Mouse (Mus musculus) G1E (cell line): ENCODE measurements around the gene Mmd2. TPM values are rescaled to one million over a fixed set of nuclear protein-coding genes. Genes with fewer than 3 reads are reported as not detected.

Source experiments
- ATAC-seq: 2 replicates; pipeline ENCODE4 v1.8.0; 2016; ENCODE audit warnings: mild to moderate bottlenecking; ENCODE audit not compliant: insufficient number of reproducible peaks, poor library complexity, low FRiP score, severe bottlenecking; ENCODE audit errors: extremely low read depth
- DNase-seq: peaks from one replicate; pipeline ENCODE4 v3.0.0; 2012; ENCODE audit warnings: low spot score
- H3K27me3 ChIP-seq: 2 replicates; pipeline ENCODE4 v1.6.1; 2012; ENCODE audit warnings: mild to moderate bottlenecking, low read length, inconsistent platforms; ENCODE audit not compliant: insufficient read depth
- H3K36me3 ChIP-seq: replicated peaks from 2 replicates; pipeline ENCODE3; 2012; ENCODE audit warnings: mild to moderate bottlenecking, inconsistent platforms
- H3K4me1 ChIP-seq: 2 replicates; pipeline ENCODE4 v1.6.1; 2012; ENCODE audit warnings: low read depth, low read length, inconsistent platforms, mixed read lengths; ENCODE audit not compliant: insufficient read depth
- H3K4me3 ChIP-seq: 2 replicates; pipeline ENCODE4 v1.5.1; 2012; ENCODE audit warnings: low read depth, mild to moderate bottlenecking, inconsistent platforms, low read length, moderate library complexity, mixed read lengths
- H3K9me3 ChIP-seq: replicated peaks from 2 replicates; pipeline ENCODE4 v1.6.1; 2012; ENCODE audit warnings: inconsistent platforms
- CTCF ChIP-seq: IDR thresholded peaks from 2 replicates; pipeline ENCODE4 v1.5.1; 2012; ENCODE audit warnings: low read depth, low read length, inconsistent platforms, mixed read lengths
- GATA1 ChIP-seq: IDR thresholded peaks from 2 replicates; pipeline ENCODE4 v1.6.1; 2012; ENCODE audit warnings: borderline replicate concordance, low read length, inconsistent platforms, mixed read lengths
- GATA2 ChIP-seq: IDR thresholded peaks from 2 replicates; pipeline ENCODE4 v1.6.1; 2012; ENCODE audit warnings: low read depth, low read length, inconsistent platforms, borderline replicate concordance
- POLR2AphosphoS5 ChIP-seq: IDR thresholded peaks from 2 replicates; pipeline ENCODE4 v1.6.1; 2012; ENCODE audit warnings: low read depth, low read length, inconsistent platforms; ENCODE audit not compliant: insufficient replicate concordance
- TAL1 ChIP-seq: conservative IDR thresholded peaks from 2 replicates; pipeline ENCODE4 v1.6.1; 2012; ENCODE audit warnings: low read depth, low read length, inconsistent platforms, mixed read lengths
- polyA plus RNA-seq: library from polyadenylated mRNA; stranded (reverse); fragments of >175 nt; gene quantifications from 2 replicates; pipeline ENCODE4 v1.2.3, GENCODE M21; 2012
- total RNA-seq, 2 experiments: library from RNA; stranded (forward) in 1 of 2; stranded (reverse) in 1 of 2; fragments of 200-1000 nt in 1 of 2; fragments of >200 nt in 1 of 2; fragmentation: Nextera tagmentation in 1 of 2; gene quantifications; 2 replicates each; pipeline ENCODE4 v1.2.3; 2014 to 2017

Mmd2 gene
- total and polyA plus RNA-seq, 3 experiments: 0.16 TPM; not detected in 2

DNA sequence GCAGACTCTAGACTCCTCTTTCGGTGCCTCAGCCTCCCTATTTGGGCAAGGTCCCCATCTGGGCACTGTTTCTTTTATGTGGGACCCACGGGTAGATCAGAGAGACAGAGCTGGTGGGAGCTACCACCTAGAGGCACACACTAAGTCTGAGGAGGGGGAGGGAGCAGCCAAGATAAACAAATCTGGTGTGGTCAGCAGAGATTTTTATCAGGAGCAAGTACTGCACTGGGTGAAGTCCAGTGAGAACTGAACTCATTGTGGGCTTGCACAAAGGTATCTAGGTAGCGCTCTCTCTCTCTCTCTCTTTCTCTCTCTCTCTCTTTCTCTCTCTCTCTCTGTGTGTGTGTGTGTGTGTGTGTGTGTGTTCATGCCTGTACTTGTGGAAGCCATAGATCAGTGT is 5.9 kb upstream of the Mmd2 start:
- DNase-seq (no peak), ATAC-seq (no peak)
- Histone ChIP-seq H3K36me3 (no peaks in the 10 kb centered on the region), H3K4me3 (no peak overlapping the region), H3K9me3 (no peaks in the 10 kb centered on the region), H3K27me3 (peaks cover 41% of the 10 kb centered on the region), H3K4me1 (peaks cover 7% of the 10 kb centered on the region; the same call in 1 of the 2 replicates)
- no peak for TF ChIP-seq CTCF
- no peak for TF ChIP-seq TAL1
- TF ChIP-seq GATA1: no peak
- no peak for TF ChIP-seq POLR2AphosphoS5
- no peak for TF ChIP-seq GATA2

DNA sequence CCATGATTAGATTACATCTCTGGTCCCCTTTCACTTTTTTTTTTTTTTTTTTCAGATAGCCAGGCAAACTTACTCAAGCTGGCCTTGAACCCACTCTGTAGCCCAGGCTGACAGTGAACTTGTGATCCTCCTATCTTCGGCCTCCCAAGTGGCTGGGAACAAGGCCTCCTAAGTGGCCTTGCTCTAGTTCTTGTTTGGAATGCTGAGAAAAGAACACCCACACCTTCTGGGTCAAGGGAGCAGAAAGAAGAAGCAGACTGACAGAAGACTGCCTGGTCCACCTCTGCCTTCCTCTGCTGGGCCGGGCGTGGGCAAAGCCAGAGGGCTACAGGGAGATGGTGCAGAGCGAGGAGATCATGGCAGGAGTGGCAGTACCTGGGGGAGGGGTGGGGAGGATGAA is 1.8 kb upstream of the Mmd2 start:
- no peak for ATAC-seq
- Histone ChIP-seq H3K36me3 (no peaks in the 10 kb centered on the region), H3K4me3 (no peak overlapping the region), H3K27me3 (peaks cover 30% of the 10 kb centered on the region), H3K9me3 (no peaks in the 10 kb centered on the region), H3K4me1 (no peaks in the 10 kb centered on the region)
- TF ChIP-seq CTCF (no peak), GATA1 (no peak), POLR2AphosphoS5 (no peak), TAL1 (no peak), GATA2 (no peak)
- DNase-seq: no peak

DNA sequence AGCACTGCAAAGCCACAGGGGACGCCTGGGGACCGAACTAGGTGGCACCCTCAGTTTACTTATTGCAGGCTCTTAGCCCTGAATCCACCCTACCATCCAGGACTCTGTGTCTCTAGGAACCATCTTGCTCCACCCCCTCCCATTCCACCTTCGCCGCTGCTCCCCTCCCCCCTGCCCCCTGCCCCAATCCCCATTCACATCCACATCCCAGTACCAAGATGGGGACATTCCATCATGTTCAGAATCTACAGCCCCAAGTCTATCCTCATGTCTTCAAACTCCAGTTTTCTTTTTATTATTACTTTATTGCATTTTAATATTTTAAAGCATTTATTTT is 357 bp upstream of the Mmd2 start:
- Histone ChIP-seq H3K9me3 (no peaks in the 10 kb centered on the region), H3K36me3 (no peaks in the 10 kb centered on the region), H3K4me3 (no peak overlapping the region), H3K27me3 (peaks cover 33% of the 10 kb centered on the region), H3K4me1 (no peaks in the 10 kb centered on the region)
- ATAC-seq: no peak
- no peak for TF ChIP-seq GATA2
- no peak for DNase-seq

DNA sequence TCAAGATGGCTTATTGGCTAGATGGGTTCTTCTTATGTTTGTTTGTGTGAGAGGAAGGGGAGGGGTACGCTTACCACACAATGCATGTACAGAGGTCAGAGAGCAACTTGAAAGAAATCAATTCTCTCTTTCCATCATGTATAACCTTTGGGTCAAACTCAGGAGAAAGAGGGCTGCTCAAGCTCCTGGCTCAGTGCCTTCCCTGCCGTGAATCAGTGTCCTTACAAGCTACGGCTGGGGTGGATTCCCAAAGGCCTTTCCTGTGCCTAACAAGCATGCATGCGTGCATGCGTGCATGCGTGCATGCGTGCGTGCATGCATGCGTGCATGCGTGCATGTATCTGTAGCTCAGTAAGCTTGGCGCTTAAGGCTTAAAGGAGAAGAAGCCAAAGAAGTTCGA is 3.3 kb downstream of the Mmd2 start:
- no peak for ATAC-seq
- H3K4me1 ChIP-seq: no peaks in the 10 kb centered on the region
- DNase-seq: no peak
- no peaks in the 10 kb centered on the region for H3K9me3 ChIP-seq
- TF ChIP-seq TAL1 (no peak), GATA1 (no peak), CTCF (no peak), GATA2 (no peak)
- peaks cover 42% of the 10 kb centered on the region for H3K27me3 ChIP-seq
- no peak overlapping the region for H3K4me3 ChIP-seq
- no peaks in the 10 kb centered on the region for H3K36me3 ChIP-seq

DNA sequence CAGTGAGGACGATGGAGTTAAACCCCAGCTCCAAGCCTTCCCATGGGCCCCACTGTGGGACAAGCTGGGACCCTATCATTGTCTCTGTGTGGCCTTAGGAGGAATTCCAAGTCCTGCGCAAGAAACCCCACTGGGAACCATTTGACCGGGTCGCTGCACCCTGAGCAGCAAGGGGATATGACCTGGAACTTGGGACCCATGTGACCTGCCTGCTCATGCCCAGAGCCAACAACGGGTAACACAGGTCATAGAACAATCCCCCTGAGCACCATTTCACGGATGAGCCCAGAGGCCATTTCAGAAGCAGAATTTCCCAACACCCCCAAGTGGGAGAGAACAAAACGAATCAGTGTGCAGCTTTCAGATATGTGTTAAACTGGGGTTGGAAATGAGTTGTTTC is 4.2 kb downstream of the Mmd2 start:
- Histone ChIP-seq H3K9me3 (no peaks in the 10 kb centered on the region), H3K4me1 (no peaks in the 10 kb centered on the region), H3K36me3 (no peaks in the 10 kb centered on the region), H3K4me3 (no peak overlapping the region), H3K27me3 (peaks cover 42% of the 10 kb centered on the region)
- DNase-seq (no peak), ATAC-seq (no peak)
- TF ChIP-seq GATA2 (no peak), GATA1 (no peak), TAL1 (no peak), POLR2AphosphoS5 (no peak), CTCF (no peak)

DNA sequence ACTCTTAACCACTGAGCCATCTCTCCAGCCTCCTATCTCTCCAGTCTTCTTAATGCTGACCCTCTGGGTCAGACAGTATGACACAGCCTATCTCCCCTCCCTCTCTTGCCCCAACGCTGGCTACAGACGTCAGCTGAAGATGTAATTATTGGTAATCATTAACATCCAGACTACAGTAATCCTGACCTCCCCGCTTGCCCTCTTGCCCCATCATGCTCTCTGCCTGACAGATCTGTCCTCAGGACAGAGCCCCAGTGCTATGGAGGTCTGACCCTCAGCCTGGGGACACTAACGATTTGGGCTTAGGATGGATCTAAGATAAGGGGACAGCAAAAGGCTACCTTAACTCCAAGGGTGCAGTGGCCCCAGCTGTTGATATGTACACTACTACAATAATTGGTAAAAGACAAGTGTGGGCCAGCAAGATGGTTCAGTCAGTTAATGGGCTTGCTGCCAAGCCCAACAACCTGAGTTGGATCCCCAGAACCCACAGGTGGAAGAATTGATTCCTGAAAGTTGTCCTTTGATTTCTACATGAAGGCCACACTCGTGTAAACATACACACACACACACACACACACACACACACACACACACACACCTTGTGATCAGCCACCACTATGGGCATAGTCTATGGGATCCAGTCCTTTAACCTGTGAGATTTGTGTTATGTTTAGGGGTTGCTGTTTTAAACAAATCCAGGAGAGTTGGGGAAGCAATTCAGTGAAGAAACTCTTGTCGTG is 10.8 kb downstream of the Mmd2 start:
- DNase-seq (no peak), ATAC-seq (no peak)
- H3K27me3 ChIP-seq: peaks cover 26% of the 10 kb centered on the region
- no peaks in the 10 kb centered on the region for H3K36me3 ChIP-seq
- H3K4me1 ChIP-seq: no peaks in the 10 kb centered on the region
- no peak for TF ChIP-seq GATA2
- TF ChIP-seq TAL1: no peak
- no peak for TF ChIP-seq CTCF
- no peak for TF ChIP-seq POLR2AphosphoS5
- no peak for TF ChIP-seq GATA1
- H3K4me3 ChIP-seq: no peak overlapping the region
- no peaks in the 10 kb centered on the region for H3K9me3 ChIP-seq

DNA sequence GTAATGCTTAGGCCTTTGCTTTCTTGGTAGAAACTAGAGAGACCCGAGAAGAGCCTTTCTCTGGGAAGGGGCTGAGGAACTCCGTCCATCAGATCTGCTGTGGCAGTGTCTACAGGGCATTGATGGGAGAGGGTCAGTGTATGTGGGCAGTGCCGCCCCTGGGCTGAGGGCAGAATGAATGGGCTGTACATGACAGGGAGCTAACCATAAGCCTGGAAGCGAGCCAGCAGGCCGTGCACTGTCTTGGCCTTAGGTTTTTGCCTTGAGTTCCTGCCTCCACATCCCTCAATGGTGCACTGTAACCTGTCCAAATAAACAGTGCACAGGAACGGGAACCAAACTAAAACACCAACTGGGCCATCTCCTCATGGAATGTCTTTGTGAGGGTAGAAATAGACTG is 11.9 kb downstream of the Mmd2 start:
- no peaks in the 10 kb centered on the region for H3K4me1 ChIP-seq
- ATAC-seq (no peak), DNase-seq (no peak)
- peaks cover 17% of the 10 kb centered on the region for H3K27me3 ChIP-seq
- no peaks in the 10 kb centered on the region for H3K9me3 ChIP-seq
- no peaks in the 10 kb centered on the region for H3K36me3 ChIP-seq
- TF ChIP-seq GATA1: no peak
- H3K4me3 ChIP-seq: no peak overlapping the region
